Mouse (Mus musculus) liver, embryonic 14.5 days (tissue): Measurements from ENCODE around the gene Prr30.

Experiments
- CTCF ChIP-seq: IDR thresholded peaks from 2 replicates; pipeline ENCODE4 v1.5.1; 2016; ENCODE audit warnings: antibody characterized with exemption, low read depth, control low read depth
- EP300 ChIP-seq: IDR thresholded peaks from 2 replicates; pipeline ENCODE4 v1.6.1; 2016; ENCODE audit warnings: antibody characterized with exemption, low read depth

GRCm38 (mm10) chr14:101229068-101229467 lies 28.9 kb upstream of the Prr30 start:
- no peak for TF ChIP-seq EP300
- no peak for TF ChIP-seq CTCF
